Mouse (Mus musculus) intestine, postnatal 0 days (tissue): ENCODE measurements at regions not wholly inside any gene's neighbourhood (a gene's known extent, or its start where the extent isn't known, plus 50 kb on each side); places are given as distances from the start of the nearest gene placed in this dataset.

Experiments used
- ATAC-seq: fragments of 200-750 bp; cut with Nextera tagmentation; 2 replicates; pipeline ENCODE4 v1.8.0; 2017; ENCODE audit warnings: mild to moderate bottlenecking, moderate TSS enrichment, moderate library complexity
- H3K27ac ChIP-seq: fragments of 300-500 bp; sonication (generic); 2 replicates; pipeline ENCODE4 v1.5.1; 2014; ENCODE audit warnings: mild to moderate bottlenecking, low read depth, low read length, moderate library complexity
- H3K27me3 ChIP-seq: fragments of 300-500 bp; sonication (generic); replicated peaks from 2 replicates; pipeline ENCODE4 v1.6.1; 2014; ENCODE audit warnings: low read length, mixed read lengths; ENCODE audit not compliant: control insufficient read depth, insufficient read depth
- H3K36me3 ChIP-seq: fragments of 300-500 bp; sonication (generic); 2 replicates; pipeline ENCODE4 v1.6.1; 2014; ENCODE audit warnings: mild to moderate bottlenecking, moderate library complexity; ENCODE audit not compliant: control insufficient read depth, insufficient read depth
- H3K4me1 ChIP-seq: fragments of 300-500 bp; sonication (generic); replicated peaks from 2 replicates; pipeline ENCODE4 v1.6.1; 2014; ENCODE audit warnings: antibody characterized with exemption, low read length, mixed read lengths; ENCODE audit not compliant: control insufficient read depth, insufficient read depth
- H3K4me2 ChIP-seq: fragments of 300-500 bp; sonication (generic); replicated peaks from 2 replicates; pipeline ENCODE4 v1.6.1; 2014; ENCODE audit warnings: low read depth, mild to moderate bottlenecking, moderate library complexity
- H3K4me3 ChIP-seq: fragments of 300-500 bp; sonication (generic); 2 replicates; pipeline ENCODE4 v1.5.1; 2014; ENCODE audit warnings: low read depth, low read length
- H3K9ac ChIP-seq: fragments of 300-500 bp; sonication (generic); 2 replicates; pipeline ENCODE4 v1.6.1; 2014; ENCODE audit warnings: mild to moderate bottlenecking, low read depth, low read length
- H3K9me3 ChIP-seq: fragments of 300-500 bp; sonication (generic); 2 replicates; pipeline ENCODE4 v1.6.1; 2016; ENCODE audit warnings: mixed run types; ENCODE audit not compliant: control insufficient read depth
- CTCF ChIP-seq: sonication (generic); IDR thresholded peaks from 2 replicates; pipeline ENCODE4 v1.5.1; 2016; ENCODE audit warnings: low read depth, mild to moderate bottlenecking, control low read depth, antibody characterized with exemption, moderate library complexity
- WGBS: fragments of 180-500 bp; shearing (Covaris S2); extraction: QIAGEN DNeasy Blood & Tissue Kit; methylation state at CpG from one replicate; pipeline ENCODE4 v1.1.7; 2014; 5-methylcytosine and 5-hydroxymethylcytosine counted together

DNA sequence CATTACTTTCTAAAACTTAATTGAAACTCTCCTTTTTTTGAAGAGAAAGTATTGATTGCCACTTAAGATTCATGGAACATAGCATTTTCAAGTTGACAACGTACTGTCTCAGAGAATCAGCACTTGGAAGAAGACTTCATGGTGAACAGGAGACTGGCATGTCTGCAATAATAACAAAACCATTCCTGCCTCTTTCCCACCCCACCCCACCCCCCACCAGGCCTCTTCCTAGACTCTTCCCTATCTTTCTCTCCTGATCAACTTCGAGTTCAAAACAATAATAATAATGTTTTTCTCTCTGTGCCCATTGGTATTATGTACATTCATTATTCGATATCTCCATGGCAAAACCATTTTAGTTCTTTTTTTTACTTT, 136.4 kb upstream of the B3galt2 start:
- H3K36me3 ChIP-seq, result no peaks in the 10 kb centered on the region
- no peak overlapping the region for H3K4me2 ChIP-seq
- no peak overlapping the region for H3K9ac ChIP-seq
- H3K27me3 ChIP-seq, result no peaks in the 10 kb centered on the region
- H3K4me1 ChIP-seq, result no peaks in the 10 kb centered on the region
- H3K4me3 ChIP-seq, result no peak overlapping the region
- no peak for ATAC-seq
- TF ChIP-seq CTCF, result no peak
- 77% methylated on average over 3 of the region's 3 CpGs for WGBS
- H3K27ac ChIP-seq, result no peak overlapping the region
- no peaks in the 10 kb centered on the region for H3K9me3 ChIP-seq

DNA sequence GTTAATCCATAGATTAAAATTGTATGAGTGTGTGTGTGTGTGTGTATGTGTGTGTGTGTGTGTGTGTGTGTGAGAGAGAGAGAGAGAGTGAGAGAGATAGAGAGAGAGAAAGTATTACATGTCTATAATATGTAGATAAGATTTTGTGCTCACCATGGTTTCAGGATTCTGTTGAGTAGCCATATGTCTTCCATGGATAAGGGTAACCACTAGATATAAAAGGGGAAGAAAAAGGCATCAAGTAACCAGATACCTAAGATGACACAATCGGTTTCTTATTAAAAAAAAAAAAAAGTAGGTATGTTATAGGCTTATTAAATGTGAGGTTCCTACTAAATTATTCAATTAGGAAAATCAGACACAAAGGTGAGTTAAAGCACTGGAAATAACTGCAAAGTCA, 135.1 kb upstream of the B3galt2 start:
- Histone ChIP-seq H3K27me3 (no peaks in the 10 kb centered on the region), H3K9me3 (no peaks in the 10 kb centered on the region), H3K27ac (no peak overlapping the region), H3K4me1 (no peaks in the 10 kb centered on the region), H3K36me3 (no peaks in the 10 kb centered on the region), H3K4me2 (no peak overlapping the region), H3K4me3 (no peak overlapping the region), H3K9ac (no peak overlapping the region)
- no peak for ATAC-seq
- no peak for TF ChIP-seq CTCF
- 95% methylated on average over 1 of the region's 1 CpGs for WGBS

DNA sequence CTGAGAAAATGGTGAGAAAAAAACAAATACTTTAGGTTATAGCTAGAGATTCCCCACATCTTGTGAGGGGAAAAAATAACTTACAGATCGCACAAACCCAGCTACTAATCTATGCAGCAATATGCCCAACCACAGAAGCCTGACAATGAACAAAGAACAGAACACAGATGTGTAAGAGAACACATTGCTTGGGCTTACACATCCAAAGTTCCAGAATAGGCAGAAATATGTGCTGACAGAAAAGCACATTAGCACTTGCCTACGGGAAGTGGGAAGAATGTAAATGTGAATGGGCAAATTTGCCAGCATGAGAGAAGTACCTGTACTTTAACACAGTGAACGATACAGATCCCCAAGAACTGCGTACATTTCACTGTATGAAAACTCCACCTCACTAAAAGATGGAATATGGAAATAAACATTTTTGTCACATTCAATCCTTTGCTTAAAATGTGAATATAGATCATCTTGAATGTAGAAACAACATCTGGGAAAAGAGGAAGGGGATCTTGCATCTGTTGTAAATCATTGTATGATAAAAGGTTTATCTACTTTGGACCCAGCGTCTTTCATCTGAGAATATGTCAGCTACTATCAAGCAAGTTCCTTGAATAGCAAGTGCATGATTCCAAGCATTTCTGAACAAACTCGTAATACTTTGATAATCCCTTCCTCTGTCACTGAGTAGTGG, 116.5 kb upstream of the B3galt2 start:
- no peak for TF ChIP-seq CTCF
- ATAC-seq, result no peak
- H3K4me1 ChIP-seq, result no peaks in the 10 kb centered on the region
- H3K9ac ChIP-seq, result no peak overlapping the region
- no peak overlapping the region for H3K4me2 ChIP-seq
- no peak overlapping the region for H3K27ac ChIP-seq
- no peaks in the 10 kb centered on the region for H3K36me3 ChIP-seq
- H3K4me3 ChIP-seq, result no peak overlapping the region
- no peaks in the 10 kb centered on the region for H3K27me3 ChIP-seq
- 74% methylated on average over 6 of the region's 6 CpGs for WGBS
- no peaks in the 10 kb centered on the region for H3K9me3 ChIP-seq

DNA sequence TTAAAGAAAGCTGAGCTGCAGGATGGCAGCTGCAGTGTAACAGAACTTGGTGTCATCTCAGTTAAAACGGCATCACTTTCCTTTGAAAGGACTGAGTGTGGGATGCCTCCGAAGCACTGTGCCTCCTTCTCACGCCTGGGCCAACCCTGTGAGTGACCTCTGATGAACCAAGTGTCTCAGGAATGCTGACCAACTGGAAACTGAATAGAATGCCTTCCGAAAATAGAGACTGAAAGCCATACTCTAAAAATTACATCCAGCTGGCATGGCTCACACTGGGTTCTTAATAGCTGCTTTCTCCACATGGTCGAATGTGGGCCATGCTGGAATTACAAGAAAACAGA, 116.0 kb upstream of the B3galt2 start:
- Histone ChIP-seq H3K27me3 (no peaks in the 10 kb centered on the region), H3K4me2 (no peak overlapping the region), H3K9me3 (no peaks in the 10 kb centered on the region), H3K4me1 (no peaks in the 10 kb centered on the region), H3K4me3 (no peak overlapping the region), H3K27ac (no peak overlapping the region), H3K9ac (no peak overlapping the region), H3K36me3 (no peaks in the 10 kb centered on the region)
- WGBS, result 51% methylated on average over 5 of the region's 5 CpGs
- TF ChIP-seq CTCF, result no peak
- ATAC-seq, result no peak

DNA sequence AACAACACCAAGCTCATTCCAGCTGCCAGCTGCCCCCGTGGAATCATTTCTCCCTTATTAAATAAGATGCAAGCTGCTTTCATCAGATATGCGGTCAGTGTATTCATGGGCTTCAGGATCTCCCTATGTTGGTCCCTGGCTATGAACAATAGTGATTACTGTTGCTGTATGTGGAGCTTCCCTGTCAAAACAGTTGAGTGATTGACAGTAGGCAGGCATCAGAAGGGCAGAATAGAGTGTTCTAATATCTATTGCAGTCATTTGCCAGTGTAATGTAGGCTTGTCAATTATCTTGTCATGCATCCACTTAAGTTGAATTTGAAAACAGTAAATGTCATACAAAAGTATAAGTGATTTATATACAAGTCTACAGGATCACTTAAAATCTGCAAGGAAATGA, 100.2 kb upstream of the B3galt2 start:
- Histone ChIP-seq H3K9me3 (no peaks in the 10 kb centered on the region), H3K36me3 (no peaks in the 10 kb centered on the region), H3K4me3 (no peak overlapping the region), H3K27ac (no peak overlapping the region), H3K27me3 (no peaks in the 10 kb centered on the region), H3K9ac (no peak overlapping the region), H3K4me2 (no peak overlapping the region), H3K4me1 (no peaks in the 10 kb centered on the region)
- ATAC-seq, result no peak
- WGBS, result 84% methylated on average over 2 of the region's 2 CpGs
- no peak for TF ChIP-seq CTCF

DNA sequence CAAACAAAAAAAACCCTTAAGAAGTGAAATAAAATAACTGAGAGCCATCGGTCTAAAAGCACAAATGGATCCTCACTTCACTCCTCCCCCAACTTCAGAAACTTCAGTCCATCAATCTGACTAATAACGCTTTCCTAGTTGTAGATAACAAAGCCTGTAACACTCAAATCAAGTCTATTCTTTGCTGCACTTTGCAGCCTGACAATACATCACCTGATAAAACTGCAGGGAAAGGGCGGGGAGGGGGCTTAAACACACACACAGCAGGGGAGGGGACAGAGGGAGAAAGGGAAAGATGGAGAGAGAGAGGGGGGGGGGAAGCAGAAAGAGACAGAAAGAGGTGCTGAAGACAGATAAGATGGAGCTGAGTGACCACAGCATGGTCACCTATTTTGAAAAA, 99.8 kb upstream of the B3galt2 start:
- Histone ChIP-seq H3K9me3 (no peaks in the 10 kb centered on the region), H3K4me1 (no peaks in the 10 kb centered on the region), H3K4me2 (no peak overlapping the region), H3K36me3 (no peaks in the 10 kb centered on the region), H3K27ac (no peak overlapping the region), H3K4me3 (no peak overlapping the region), H3K9ac (no peak overlapping the region), H3K27me3 (no peaks in the 10 kb centered on the region)
- no peak for ATAC-seq
- TF ChIP-seq CTCF, result no peak
- WGBS, result 20% methylated on average over 3 of the region's 3 CpGs
